Mouse (Mus musculus) frontal cortex, postnatal 14 days (tissue): ENCODE results near the gene Epb42.
"Not testable (repeated sequence)": the region's sequence is repeated elsewhere in the genome, so short reads cannot be mapped to it uniquely, and the experiment has no call there.

ENCODE experiments used
- DNase-seq, 2 experiments: peaks; one replicate each; pipeline ENCODE4 v3.0.0; 2022; ENCODE audit warnings: low spot score in 2 of 2

Epb42 gene

GRCm38 (mm10) chr2:121007925-121008663 lies 28.8 kb downstream of the Epb42 start, which contains the start of gene Ccndbp1:
Ccndbp1 (plus strand) TSS chr2:121008403.
- DNase-seq: peak; percentile 64 to 68

- DNase-seq: no peak
These were observed 29.9 kb downstream of the Epb42 start for GRCm38 (mm10) chr2:121006986-121007385.

DNA sequence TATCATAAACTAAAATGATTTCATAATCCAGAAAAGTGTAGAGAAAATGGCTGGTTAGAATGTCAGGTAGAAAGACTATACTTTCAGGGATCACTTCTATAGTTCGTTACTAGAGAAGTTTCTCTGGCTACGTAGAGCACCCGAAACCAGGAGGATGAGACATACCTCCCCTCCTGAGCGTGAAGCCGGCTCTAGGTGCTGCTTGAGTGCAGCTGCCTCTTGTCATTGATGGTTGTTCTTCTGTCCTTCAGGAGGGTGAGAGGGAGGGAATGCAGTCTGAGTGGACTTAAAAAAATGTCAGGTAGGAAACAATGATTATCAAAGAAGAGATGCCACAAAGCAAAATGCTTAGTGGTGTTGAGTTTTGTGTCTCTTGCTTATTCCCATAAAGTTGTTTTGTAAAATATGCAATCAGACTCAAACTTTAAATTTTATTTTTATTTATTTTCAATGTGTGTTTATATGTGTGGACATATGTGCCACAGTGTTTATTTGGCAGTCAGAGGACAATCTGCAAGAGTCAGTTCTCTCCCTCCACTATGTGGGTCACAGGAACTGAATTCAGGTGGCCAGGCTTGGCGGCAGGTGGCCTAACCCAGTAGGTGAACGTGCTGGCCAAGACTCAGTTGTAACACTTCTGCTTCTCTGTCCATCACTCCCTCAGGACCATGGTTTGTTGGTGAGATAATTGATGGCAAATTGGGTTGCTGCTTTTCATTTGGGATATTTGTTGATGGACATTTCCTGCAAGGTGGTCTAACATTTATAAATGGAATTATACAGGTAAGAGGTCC lies 32.7 kb downstream of the Epb42 start:
- no peak for DNase-seq

- DNase-seq: no peak
These were observed 33.3 kb downstream of the Epb42 start for GRCm38 (mm10) chr2:121003586-121003985.

DNA sequence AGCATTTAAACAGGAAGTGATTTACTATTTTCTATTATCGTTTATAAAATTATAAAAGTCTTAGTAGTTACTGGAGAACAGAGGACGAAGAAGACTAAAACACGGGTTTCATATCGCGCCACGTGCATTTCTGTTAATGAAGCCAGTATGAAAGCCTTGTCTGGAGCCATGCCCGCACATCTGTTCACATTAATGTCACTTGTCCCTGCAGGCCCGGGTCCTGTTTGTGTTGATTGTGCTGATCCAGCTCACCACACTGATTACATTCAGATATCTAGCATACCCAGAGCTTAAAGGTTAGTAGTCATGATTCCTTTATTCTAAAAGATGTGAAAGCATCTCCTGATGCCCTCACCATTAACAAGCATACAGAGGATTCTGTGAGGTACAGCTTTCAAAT lies 38.0 kb downstream of the Epb42 start:
- no peak for DNase-seq

GRCm38 (mm10) chr2:120996607-120997006 lies 40.3 kb downstream of the Epb42 start:
- not testable (repeated sequence) for DNase-seq

DNA sequence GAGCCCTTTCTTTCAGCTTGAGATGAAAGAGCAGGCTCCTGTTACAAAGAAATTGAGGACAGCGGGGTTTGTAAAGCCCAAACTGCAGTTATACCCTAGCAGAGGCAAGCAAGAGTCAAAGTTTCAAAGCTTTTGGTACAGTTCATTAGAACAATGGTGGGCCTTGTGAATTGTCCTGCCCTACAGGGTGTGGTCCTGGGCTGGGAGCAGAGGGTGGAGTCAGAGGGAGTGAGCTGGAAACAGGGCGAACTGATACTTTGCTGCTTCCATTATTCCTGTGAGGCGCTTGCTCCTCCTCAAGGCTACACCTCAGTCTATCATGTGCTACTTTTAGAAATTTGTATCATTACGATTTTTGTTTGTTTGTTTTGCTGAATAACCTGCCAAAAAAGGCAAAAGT lies 45.7 kb downstream of the Epb42 start:
- DNase-seq: no peak

- DNase-seq: no peak
These were observed 51.6 kb downstream of the Epb42 start for GRCm38 (mm10) chr2:120985241-120985640.

DNA sequence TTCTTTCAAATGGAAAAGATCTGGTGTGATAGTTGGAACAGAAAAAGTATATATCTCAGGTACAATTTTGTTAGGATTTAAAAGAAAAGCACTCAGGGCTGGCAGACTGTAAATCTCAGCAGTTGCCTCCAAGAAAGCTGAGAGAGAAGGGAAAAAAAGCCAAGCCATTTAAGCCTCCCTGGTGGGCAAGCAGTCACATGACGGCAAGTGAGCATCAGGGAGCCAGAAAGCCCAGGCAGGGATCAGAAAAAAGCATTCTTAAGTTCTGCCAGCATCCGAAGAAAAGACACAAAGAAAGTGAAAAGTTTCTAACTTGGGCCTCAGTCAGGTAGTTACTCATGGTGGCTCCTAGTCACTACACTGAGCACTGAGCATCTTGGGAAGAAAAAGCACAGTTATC lies 53.3 kb downstream of the Epb42 start:
- no peak for DNase-seq

GRCm38 (mm10) chr2:120980861-120981260 lies 56.0 kb downstream of the Epb42 start:
- DNase-seq: no peak

DNA sequence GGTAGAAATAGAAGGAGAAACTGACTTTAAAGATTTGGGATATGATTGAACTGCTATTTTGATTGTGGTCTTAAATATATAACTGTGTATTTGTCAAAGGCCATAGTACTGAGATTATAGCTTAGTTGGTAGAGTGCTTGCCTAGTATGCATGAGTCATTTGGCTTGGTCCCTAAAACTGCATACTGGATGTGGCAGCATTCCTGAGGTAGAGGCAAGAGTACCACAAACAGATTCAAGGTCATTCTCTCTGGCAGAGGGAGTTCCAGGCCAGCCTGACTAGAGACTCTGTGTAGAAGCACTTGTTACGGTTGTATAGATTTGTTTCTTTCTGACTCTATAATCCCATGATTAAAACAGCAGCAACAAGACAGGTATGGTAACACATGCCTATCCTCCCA lies 57.1 kb downstream of the Epb42 start:
- DNase-seq: no peak

DNA sequence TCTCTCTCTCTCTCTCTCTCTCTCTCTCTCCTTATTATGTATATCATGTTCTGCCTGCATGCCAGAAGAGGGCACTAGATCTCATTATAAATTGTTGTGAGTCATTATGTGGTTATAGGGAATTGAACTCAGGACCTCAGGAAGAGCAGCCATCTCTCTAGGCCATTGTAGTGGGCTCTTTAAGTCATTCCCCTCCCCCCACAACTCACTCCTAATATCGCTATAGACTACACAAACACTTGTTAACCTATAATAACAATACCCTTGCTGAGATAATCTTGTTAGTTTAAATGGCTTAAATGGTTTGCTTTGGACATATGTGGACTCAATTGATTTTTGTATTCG lies 58.2 kb downstream of the Epb42 start:
- no peak for DNase-seq

DNA sequence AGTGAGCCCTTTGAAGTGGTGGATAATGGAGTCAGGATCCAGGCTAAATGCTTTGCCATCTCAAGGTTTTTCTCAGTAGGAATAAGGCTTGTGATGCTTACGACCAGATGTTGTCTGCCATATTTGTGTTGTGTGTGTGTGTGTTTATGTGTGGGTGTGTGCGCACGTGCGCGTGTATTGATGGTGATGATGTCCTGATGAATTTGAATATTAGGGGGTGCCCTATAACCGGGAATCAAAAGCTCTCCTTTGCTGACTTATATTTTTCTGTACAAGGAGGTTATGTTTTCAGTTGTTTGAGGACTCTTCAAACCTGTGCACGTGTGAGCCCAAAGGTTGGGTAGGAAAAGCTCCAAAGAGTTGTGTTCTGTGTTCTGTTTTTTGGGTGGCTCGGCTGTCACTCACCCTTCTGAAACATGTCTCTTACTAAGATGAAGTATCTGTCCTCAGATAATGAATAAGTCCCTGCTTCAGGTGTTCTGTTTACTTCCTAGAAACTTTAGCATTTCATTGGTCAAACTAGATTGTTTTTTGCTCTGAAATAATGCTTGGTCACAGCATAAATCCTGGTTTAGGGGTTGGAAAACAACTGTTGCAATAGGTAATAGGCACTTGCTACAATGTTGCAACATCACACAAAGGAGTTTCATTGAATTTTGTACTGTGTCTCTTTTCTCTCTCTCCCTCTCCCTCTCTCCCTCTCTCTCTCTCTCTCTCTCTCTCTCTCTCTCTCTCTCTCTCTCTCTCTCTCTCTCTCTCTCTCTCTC lies 58.8 kb downstream of the Epb42 start:
- DNase-seq: no peak

GRCm38 (mm10) chr2:120976990-120977925 lies 59.6 kb downstream of the Epb42 start, which contains the start of gene Tmem62:
Tmem62 (plus strand) TSS chr2:120977017.
- DNase-seq: peak; percentile 20 to 35

DNA sequence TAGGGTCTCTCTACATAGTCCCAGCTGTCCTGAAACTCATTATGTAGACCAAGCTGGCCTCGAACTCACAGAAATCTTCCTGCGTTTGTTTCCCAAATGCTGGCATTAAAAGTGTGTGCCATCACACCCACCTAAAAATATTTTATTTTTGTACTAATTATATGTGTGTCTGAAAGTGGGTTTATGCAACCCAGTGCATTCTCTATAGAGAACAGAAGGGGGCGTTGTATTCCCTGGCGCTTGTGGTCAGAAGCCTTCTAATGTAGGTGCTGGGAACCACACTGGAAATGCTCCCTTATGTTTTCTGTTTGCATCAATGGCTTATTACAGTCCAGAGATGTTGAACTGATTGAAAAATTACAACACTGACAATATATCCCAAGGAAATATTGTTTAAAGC lies 60.6 kb downstream of the Epb42 start:
- DNase-seq: no peak

DNA sequence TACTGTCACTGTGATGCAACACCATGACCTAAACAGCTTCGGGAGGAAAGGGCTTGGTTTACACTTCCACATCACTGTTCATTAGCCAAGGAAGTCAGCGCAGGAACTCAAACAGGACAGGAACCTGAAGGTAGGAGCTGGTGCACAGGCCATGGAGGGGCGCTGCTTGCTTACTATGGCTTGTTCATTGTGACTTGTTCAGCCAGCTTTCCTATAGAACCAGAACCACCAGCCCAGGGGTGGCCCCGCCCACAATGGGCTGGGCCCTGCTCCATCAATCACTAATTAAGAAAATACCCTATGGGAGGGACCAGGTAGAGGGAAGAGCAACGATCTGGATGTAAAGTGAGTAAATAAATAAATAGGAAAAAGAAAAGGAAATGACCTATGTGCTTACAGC lies 63.9 kb downstream of the Epb42 start:
- no peak for DNase-seq

- not testable (repeated sequence) for DNase-seq
These were observed 64.6 kb downstream of the Epb42 start for GRCm38 (mm10) chr2:120972257-120972656.

GRCm38 (mm10) chr2:120971766-120972165 lies 65.1 kb downstream of the Epb42 start:
- DNase-seq: no peak

GRCm38 (mm10) chr2:120970559-120971080 lies 66.3 kb downstream of the Epb42 start, which contains the start of gene Ubr1:
Ubr1 (minus strand) TSS chr2:120970715.
- peak; percentile 72 to 77 for DNase-seq

DNA sequence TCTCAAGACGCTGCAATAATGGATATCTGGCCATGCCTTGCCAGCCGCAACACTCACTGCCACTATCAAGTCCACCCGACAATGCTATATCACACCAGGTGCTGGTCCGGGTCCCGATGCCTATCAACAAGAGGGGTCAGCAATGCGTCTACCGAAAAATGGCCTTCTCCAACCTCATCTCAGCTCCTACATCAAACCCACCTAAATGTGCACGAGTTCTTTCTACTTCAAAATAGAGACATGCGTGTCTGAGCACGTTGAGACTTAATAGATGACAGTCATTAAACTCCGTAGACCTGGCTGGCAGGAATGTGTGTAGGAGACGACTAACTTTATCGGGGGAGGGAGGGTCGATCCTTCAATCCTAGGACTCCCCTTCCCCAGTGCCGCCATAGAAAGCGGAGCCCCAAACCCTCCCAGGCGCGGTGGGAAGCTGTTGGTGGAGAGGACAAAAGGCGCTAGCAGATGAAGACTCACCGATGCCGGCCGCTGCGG lies 66.8 kb downstream of the Epb42 start:
- no peak for DNase-seq
